Mouse (Mus musculus) ES-E14 (cell line): ENCODE results near the gene Nav3. TPM values are rescaled to one million over a fixed set of nuclear protein-coding genes. Genes with fewer than 3 reads are reported as not detected.

Experiments used
- DNase-seq: peaks from one replicate; pipeline ENCODE4 v3.0.0-alpha.2; 2013; ENCODE audit warnings: low read depth, low spot score
- H3K27ac ChIP-seq: 2 replicates; pipeline ENCODE4 v1.5.1; 2012; ENCODE audit warnings: low read depth, mild to moderate bottlenecking, low read length, moderate library complexity, mixed read lengths; ENCODE audit not compliant: poor library complexity, insufficient read depth, severe bottlenecking
- H3K36me3 ChIP-seq: 2 replicates; pipeline ENCODE4 v1.6.1; 2012; ENCODE audit warnings: mild to moderate bottlenecking, low read length, moderate library complexity, mixed read lengths; ENCODE audit not compliant: control insufficient read depth, poor library complexity, insufficient read depth, severe bottlenecking
- H3K4me1 ChIP-seq, 2 experiments: fragments of 150-350 bp in 1 of 2; sonication (generic) in 1 of 2; 2 replicates each; pipeline ENCODE4 v1.6.1; 2012; ENCODE audit warnings: low read length in 2 of 2, mild to moderate bottlenecking in 1 of 2, mixed read lengths in 1 of 2; ENCODE audit not compliant: control insufficient read depth in 2 of 2, insufficient read depth in 2 of 2, poor library complexity in 1 of 2
- H3K4me3 ChIP-seq, 2 experiments: fragments of 150-350 bp in 1 of 2; sonication (generic) in 1 of 2; 2 replicates each; pipeline ENCODE4 v1.5.1; 2012; ENCODE audit warnings: low read length in 2 of 2, low read depth in 1 of 2, mild to moderate bottlenecking in 1 of 2, mixed read lengths in 1 of 2; ENCODE audit not compliant: insufficient read depth in 1 of 2, poor library complexity in 1 of 2, severe bottlenecking in 1 of 2
- H3K9ac ChIP-seq: 2 replicates; pipeline ENCODE4 v1.6.1; 2012; ENCODE audit warnings: low read depth, mild to moderate bottlenecking, low read length, mixed read lengths; ENCODE audit not compliant: poor library complexity, insufficient read depth, severe bottlenecking
- H3K9me3 ChIP-seq: fragments of 150-350 bp; sonication (generic); 2 replicates; pipeline ENCODE4 v1.6.1; 2012; ENCODE audit warnings: low read depth, mild to moderate bottlenecking, low read length; ENCODE audit not compliant: control insufficient read depth, insufficient read depth
- CHD2 ChIP-seq: IDR thresholded peaks from 2 replicates; pipeline ENCODE4 v1.6.1; 2014; ENCODE audit warnings: mild to moderate bottlenecking, low read depth, low read length, inconsistent platforms
- HCFC1 ChIP-seq: IDR thresholded peaks from 2 replicates; pipeline ENCODE4 v1.6.1; 2012; ENCODE audit warnings: low read length, inconsistent platforms, borderline replicate concordance; ENCODE audit not compliant: insufficient read depth
- MAFK ChIP-seq: IDR thresholded peaks from 2 replicates; pipeline ENCODE4 v1.6.1; 2014; ENCODE audit warnings: mild to moderate bottlenecking, low read depth, low read length, inconsistent platforms; ENCODE audit not compliant: insufficient read depth
- ZC3H11A ChIP-seq: IDR thresholded peaks from 2 replicates; pipeline ENCODE4 v1.6.1; 2012; ENCODE audit warnings: low read depth, mild to moderate bottlenecking, inconsistent platforms, low read length, borderline replicate concordance
- ZNF384 ChIP-seq: IDR thresholded peaks from 2 replicates; pipeline ENCODE4 v1.6.1; 2012; ENCODE audit warnings: low read depth, low read length, inconsistent platforms
- in situ Hi-C, 2 experiments: fragments of 600-800 bp; cut with MboI; formaldehyde crosslinking; loops; one replicate each; pipeline ENCODE4 v1.15.1; 2025; ENCODE audit warnings: low sequenced_read_pairs in 2 of 2, inconsistent platforms in 1 of 2; ENCODE audit not compliant: unreplicated experiment in 2 of 2
- total RNA-seq: library from RNA; depleted of rRNA; stranded (reverse); fragments of 300-350 nt; gene quantifications from 2 replicates; pipeline ENCODE4 v1.2.3, GENCODE M21; 2012

The Nav3 gene
- total RNA-seq, 1 experiment = 1.4 TPM

DNA sequence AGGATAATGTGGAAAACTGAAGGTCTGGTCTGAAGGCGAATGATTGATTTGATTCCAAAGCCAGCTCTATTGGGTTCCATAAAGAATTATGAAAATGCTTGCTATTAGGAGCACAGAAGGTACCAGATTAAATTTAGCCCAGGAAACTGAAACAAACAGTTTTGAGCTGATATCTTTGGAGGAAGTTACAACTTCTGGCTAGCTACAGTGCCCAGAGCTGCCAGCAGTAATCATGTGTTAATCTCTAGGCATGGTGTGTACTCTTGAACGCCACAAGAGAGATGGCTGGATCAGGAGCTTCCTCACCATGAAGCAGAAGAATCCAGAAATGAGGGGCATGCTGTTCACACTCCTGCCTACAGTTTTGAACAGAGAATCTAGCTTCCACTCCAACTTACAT is 300.5 kb downstream of the Nav3 start:
- H3K4me3 ChIP-seq = no peak overlapping the region
- no peaks in the 10 kb centered on the region for H3K4me1 ChIP-seq
- DNase-seq = no peak
- no peaks in the 10 kb centered on the region for H3K9me3 ChIP-seq
- in situ Hi-C loops = no loop called here
- no peak overlapping the region for H3K9ac ChIP-seq
- no peaks in the 10 kb centered on the region for H3K36me3 ChIP-seq
- H3K27ac ChIP-seq = no peak overlapping the region
- no peak for TF ChIP-seq CHD2
- TF ChIP-seq ZC3H11A = no peak
- TF ChIP-seq ZNF384 = no peak
- no peak for TF ChIP-seq MAFK
- no peak for TF ChIP-seq HCFC1

DNA sequence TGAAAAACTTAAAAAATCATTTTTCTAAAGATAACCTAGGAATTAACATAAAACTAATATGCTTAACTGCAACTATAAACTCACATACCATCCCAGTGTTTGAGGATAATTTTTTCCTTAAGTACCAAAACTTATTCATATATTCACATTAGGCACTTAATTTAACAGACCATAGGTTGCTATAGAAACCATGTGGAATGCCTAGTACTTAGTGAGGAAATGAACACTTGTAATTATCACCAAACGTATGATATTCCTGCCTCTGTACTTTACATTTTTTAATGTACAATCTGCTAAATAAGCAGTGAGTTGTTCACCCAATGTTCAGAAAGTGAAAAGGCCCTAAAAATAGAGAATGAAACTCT is 301.1 kb downstream of the Nav3 start:
- H3K9me3 ChIP-seq = no peaks in the 10 kb centered on the region
- no peak overlapping the region for H3K9ac ChIP-seq
- H3K36me3 ChIP-seq = no peaks in the 10 kb centered on the region
- DNase-seq = no peak
- H3K4me3 ChIP-seq = no peak overlapping the region
- no peaks in the 10 kb centered on the region for H3K4me1 ChIP-seq
- TF ChIP-seq CHD2 (no peak), HCFC1 (no peak), ZC3H11A (no peak), MAFK (no peak), ZNF384 (no peak)
- in situ Hi-C loops = no loop called here
- no peak overlapping the region for H3K27ac ChIP-seq

DNA sequence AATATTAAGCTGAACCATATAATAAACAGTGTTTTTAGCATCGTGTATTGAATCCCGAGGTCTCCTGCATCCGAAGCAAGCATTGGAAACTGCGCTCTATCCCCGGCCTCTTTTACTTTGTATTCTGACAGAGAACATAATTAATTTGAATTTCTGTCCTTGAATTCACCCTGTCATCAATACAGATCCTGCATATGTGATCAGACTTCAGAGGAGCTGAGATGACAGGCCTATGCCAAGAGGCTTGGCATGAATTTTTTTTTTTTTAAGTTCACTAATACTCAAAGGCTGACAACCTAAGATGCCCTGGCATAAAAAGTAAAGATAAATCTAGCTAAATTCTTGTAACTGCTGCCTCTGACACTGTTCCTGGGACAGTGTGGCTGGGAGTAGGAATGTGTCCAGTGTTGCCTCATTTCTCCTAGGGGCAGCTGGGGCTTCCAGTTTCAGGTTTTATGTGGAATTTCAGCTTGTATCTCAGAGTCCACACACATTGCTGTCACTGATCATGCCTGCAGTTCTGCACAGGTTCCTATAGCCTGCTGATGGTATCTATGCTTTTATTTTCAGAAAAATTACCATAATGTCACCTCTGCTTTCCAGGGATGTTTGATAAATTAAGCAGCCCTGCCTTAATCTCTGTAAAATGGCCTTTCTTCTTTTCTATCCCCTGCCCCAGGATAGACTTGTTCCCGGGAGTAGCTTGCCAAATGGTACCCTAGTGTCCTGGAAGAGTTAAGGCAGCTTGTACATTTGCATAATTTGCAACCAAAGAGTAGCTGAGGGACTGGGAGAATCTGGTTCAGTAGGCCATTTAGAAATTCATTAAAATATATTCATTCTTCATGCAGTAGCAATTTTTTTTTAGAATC is 301.8 kb downstream of the Nav3 start:
- DNase-seq = no peak
- no peak overlapping the region for H3K27ac ChIP-seq
- no peak overlapping the region for H3K9ac ChIP-seq
- in situ Hi-C loops = no loop called here
- no peaks in the 10 kb centered on the region for H3K4me1 ChIP-seq
- H3K36me3 ChIP-seq = no peaks in the 10 kb centered on the region
- H3K9me3 ChIP-seq = no peaks in the 10 kb centered on the region
- no peak overlapping the region for H3K4me3 ChIP-seq
- no peak for TF ChIP-seq ZNF384
- no peak for TF ChIP-seq HCFC1
- TF ChIP-seq ZC3H11A = no peak
- TF ChIP-seq CHD2 = no peak
- TF ChIP-seq MAFK = no peak

DNA sequence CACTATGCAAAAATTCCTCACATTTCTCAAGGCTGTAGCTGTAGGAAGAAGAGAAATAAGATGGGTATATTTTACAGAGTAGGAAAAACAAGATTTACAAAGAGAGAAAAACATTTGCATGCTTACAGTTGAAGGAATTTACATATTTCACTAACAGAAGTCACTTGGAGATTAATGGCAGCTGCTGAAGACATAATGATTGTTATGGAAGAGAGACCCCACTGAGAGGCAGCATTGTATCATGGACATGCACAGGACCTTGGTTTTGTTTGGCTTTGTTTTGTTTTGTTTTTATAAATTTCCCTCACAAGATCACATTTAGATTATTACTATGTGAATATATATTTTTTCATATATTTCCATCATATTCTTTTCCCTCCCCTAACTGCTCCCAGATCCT is 335.4 kb downstream of the Nav3 start:
- Histone ChIP-seq H3K4me1 (no peaks in the 10 kb centered on the region), H3K27ac (no peak overlapping the region), H3K36me3 (no peaks in the 10 kb centered on the region), H3K9ac (no peak overlapping the region), H3K4me3 (no peak overlapping the region), H3K9me3 (no peaks in the 10 kb centered on the region)
- TF ChIP-seq ZC3H11A (no peak), HCFC1 (no peak), CHD2 (no peak), MAFK (no peak), ZNF384 (no peak)
- in situ Hi-C loops = no loop called here
- no peak for DNase-seq
